Mouse (Mus musculus) ES-E14 (cell line): ENCODE results near the gene B130006D01Rik.

Experiments
- CHD2 ChIP-seq: IDR thresholded peaks from 2 replicates; pipeline ENCODE4 v1.6.1; 2014; ENCODE audit warnings: mild to moderate bottlenecking, low read depth, low read length, inconsistent platforms
- HCFC1 ChIP-seq: IDR thresholded peaks from 2 replicates; pipeline ENCODE4 v1.6.1; 2012; ENCODE audit warnings: low read length, inconsistent platforms, borderline replicate concordance; ENCODE audit not compliant: insufficient read depth
- ZC3H11A ChIP-seq: IDR thresholded peaks from 2 replicates; pipeline ENCODE4 v1.6.1; 2012; ENCODE audit warnings: low read depth, mild to moderate bottlenecking, inconsistent platforms, low read length, borderline replicate concordance

DNA sequence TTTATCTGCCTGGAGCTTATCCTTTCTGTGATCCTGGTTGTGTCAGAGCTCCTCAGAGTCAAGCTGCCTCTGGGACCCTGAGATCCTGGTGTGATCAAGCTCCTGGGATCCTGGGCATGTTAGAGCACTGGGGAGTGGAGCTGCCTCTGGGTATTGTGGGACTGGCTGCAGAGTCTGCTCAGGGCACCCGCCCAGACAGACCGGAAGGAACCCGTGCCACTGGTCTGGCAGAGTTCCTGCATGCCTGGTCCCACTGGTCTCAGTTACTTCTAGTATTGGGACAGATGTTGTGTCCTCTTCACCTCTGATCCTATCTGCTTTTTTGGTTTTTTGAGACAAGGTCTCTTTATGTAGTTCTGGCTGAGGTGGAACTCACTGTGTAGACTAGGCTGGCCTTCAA lies 14.4 kb downstream of the B130006D01Rik start:
- TF ChIP-seq ZC3H11A (no peak), HCFC1 (no peak), CHD2 (no peak)
